Mouse (Mus musculus) neural tube, embryonic 14.5 days (tissue): ENCODE measurements around the gene Ncapd2. TPM values are rescaled to one million over a fixed set of nuclear protein-coding genes. Genes with fewer than 3 reads are reported as not detected.

Source experiments
- ATAC-seq: fragments of 200-750 bp; cut with Nextera tagmentation; 2 replicates; pipeline ENCODE4 v1.8.0; 2017; ENCODE audit warnings: low read depth, mild to moderate bottlenecking, moderate TSS enrichment, moderate library complexity
- H3K27ac ChIP-seq: fragments of 300-500 bp; sonication (generic); 2 replicates; pipeline ENCODE4 v1.5.1; 2014; ENCODE audit warnings: low read depth, mild to moderate bottlenecking, control low read depth, low read length, moderate library complexity, mixed read lengths
- H3K27me3 ChIP-seq: fragments of 300-500 bp; sonication (generic); 2 replicates; pipeline ENCODE4 v1.6.1; 2014; ENCODE audit warnings: low read length; ENCODE audit not compliant: control insufficient read depth, insufficient read depth
- H3K36me3 ChIP-seq: fragments of 300-500 bp; sonication (generic); 2 replicates; pipeline ENCODE4 v1.6.1; 2014; ENCODE audit warnings: low read length, mixed read lengths; ENCODE audit not compliant: control insufficient read depth, insufficient read depth
- H3K4me1 ChIP-seq: fragments of 300-500 bp; sonication (generic); 2 replicates; pipeline ENCODE4 v1.6.1; 2014; ENCODE audit warnings: low read length; ENCODE audit not compliant: control insufficient read depth, insufficient read depth
- H3K4me2 ChIP-seq: fragments of 300-500 bp; sonication (generic); 2 replicates; pipeline ENCODE4 v1.6.1; 2014; ENCODE audit warnings: mild to moderate bottlenecking, low read depth, low read length, control low read depth
- H3K4me3 ChIP-seq: fragments of 300-500 bp; sonication (generic); 2 replicates; pipeline ENCODE4 v1.5.1; 2014; ENCODE audit warnings: low read depth, low read length, control low read depth, mixed read lengths
- H3K9ac ChIP-seq: fragments of 300-500 bp; sonication (generic); replicated peaks from 2 replicates; pipeline ENCODE4 v1.6.1; 2014; ENCODE audit warnings: low read depth, mild to moderate bottlenecking, control low read depth, low read length, mixed read lengths
- H3K9me3 ChIP-seq: fragments of 300-500 bp; sonication (generic); 2 replicates; pipeline ENCODE4 v1.6.1; 2016; ENCODE audit warnings: low read length; ENCODE audit not compliant: control insufficient read depth
- WGBS: fragments of 180-500 bp; shearing (Covaris S2); extraction: QIAGEN DNeasy Blood & Tissue Kit; methylation state at CpG from one replicate; pipeline ENCODE4 v1.1.7; 2014; 5-methylcytosine and 5-hydroxymethylcytosine counted together
- polyA plus RNA-seq: library from polyadenylated mRNA; unstranded; fragments of >200 nt; fragmentation: Nextera tagmentation; extraction: Ambion mirVana; gene quantifications from 2 replicates; pipeline ENCODE4 v1.2.1, GENCODE M21; 2014

Ncapd2 gene
- polyA plus RNA-seq, 1 experiment from 2014 or later, result 22.6 TPM

- H3K9me3 ChIP-seq, result no peaks in the 10 kb centered on the region
- H3K9ac ChIP-seq, result no peak overlapping the region
- WGBS, result 97% methylated on average over 7 of the region's 7 CpGs
- no peak overlapping the region for H3K4me3 ChIP-seq
- H3K36me3 ChIP-seq, result peaks cover 63% of the 10 kb centered on the region
- H3K4me1 ChIP-seq, result no peaks in the 10 kb centered on the region; the same call in 1 of the 2 replicates
- no peak overlapping the region for H3K27ac ChIP-seq
- H3K4me2 ChIP-seq, result no peak overlapping the region
- H3K27me3 ChIP-seq, result no peaks in the 10 kb centered on the region
- no peak for ATAC-seq
Observed at GRCm38 (mm10) chr6:125139747-125140146, 51.8 kb downstream of the Ncapd2 start.

- ATAC-seq, result no peak
- peaks cover 5% of the 10 kb centered on the region; the same call in 1 of the 2 replicates for H3K4me1 ChIP-seq
- whole genome bisulfite sequencing, result 85% methylated on average over 19 of the region's 19 CpGs
- H3K4me3 ChIP-seq, result no peak overlapping the region
- no peak overlapping the region for H3K27ac ChIP-seq
- H3K4me2 ChIP-seq, result no peak overlapping the region
- H3K36me3 ChIP-seq, result peaks cover 66% of the 10 kb centered on the region
- H3K27me3 ChIP-seq, result no peaks in the 10 kb centered on the region
- H3K9ac ChIP-seq, result no peak overlapping the region
- H3K9me3 ChIP-seq, result no peaks in the 10 kb centered on the region
Observed at GRCm38 (mm10) chr6:125137002-125137671, 54.4 kb downstream of the Ncapd2 start.

GRCm38 (mm10) chr6:125132470-125132869 is 59.0 kb downstream of the Ncapd2 start:
- no peak overlapping the region for H3K27ac ChIP-seq
- peaks cover 60% of the 10 kb centered on the region for H3K36me3 ChIP-seq
- no peaks in the 10 kb centered on the region for H3K27me3 ChIP-seq
- peaks cover 5% of the 10 kb centered on the region; the same call in 1 of the 2 replicates for H3K4me1 ChIP-seq
- no peaks in the 10 kb centered on the region for H3K9me3 ChIP-seq
- H3K4me3 ChIP-seq, result peak overlapping the region; percentile 78
- H3K4me2 ChIP-seq, result peak overlapping the region; percentile 77
- WGBS, result 8% methylated on average over 11 of the region's 11 CpGs
- peak overlapping the region; percentile 60 for H3K9ac ChIP-seq
- ATAC-seq, result no peak

GRCm38 (mm10) chr6:125131302-125132156 is 60.0 kb downstream of the Ncapd2 start, which contains the start of gene Nop2:
TSS of gene Nop2 (plus strand) at chr6:125131909.
- WGBS, result under 1% methylated on average over 56 of the region's 66 CpGs
- peak; percentile 95 for ATAC-seq

GRCm38 (mm10) chr6:125129710-125130402 is 61.6 kb downstream of the Ncapd2 start:
- WGBS, result 87% methylated on average over 20 of the region's 20 CpGs
- Histone ChIP-seq H3K9me3 (no peaks in the 10 kb centered on the region), H3K27me3 (no peaks in the 10 kb centered on the region), H3K4me2 (no peak overlapping the region), H3K4me1 (peaks cover 5% of the 10 kb centered on the region; the same call in 1 of the 2 replicates), H3K9ac (0 out of 2 replicates have a peak overlapping the region, but pooled peaks have one; percentile 11), H3K36me3 (peaks cover 57% of the 10 kb centered on the region), H3K4me3 (no peak overlapping the region), H3K27ac (no peak overlapping the region)
- no peak for ATAC-seq

More at GRCm38 (mm10) chr6:125131302-125132156, 60.0 kb downstream of the Ncapd2 start, which contains the start of gene Nop2:
- Histone ChIP-seq H3K4me2 (peak within 1 kb of the TSS; percentile 77), H3K27ac (peak within 1 kb of the TSS; percentile 62), H3K27me3 (no peaks in the 10 kb centered on the region), H3K4me1 (peaks cover 5% of the 10 kb centered on the region; the same call in 1 of the 2 replicates), H3K4me3 (peak within 1 kb of the TSS; percentile 78), H3K9me3 (no peaks in the 10 kb centered on the region), H3K36me3 (peaks cover 56% of the 10 kb centered on the region), H3K9ac (peak within 1 kb of the TSS; percentile 60)

GRCm38 (mm10) chr6:125128724-125129123 is 62.8 kb downstream of the Ncapd2 start:
- Histone ChIP-seq H3K4me1 (peaks cover 5% of the 10 kb centered on the region; the same call in 1 of the 2 replicates), H3K36me3 (peaks cover 59% of the 10 kb centered on the region), H3K4me3 (no peak overlapping the region), H3K27ac (no peak overlapping the region), H3K9ac (no peak overlapping the region), H3K27me3 (no peaks in the 10 kb centered on the region), H3K4me2 (no peak overlapping the region), H3K9me3 (no peaks in the 10 kb centered on the region)
- 94% methylated on average over 12 of the region's 12 CpGs for WGBS
- ATAC-seq, result no peak

GRCm38 (mm10) chr6:125119387-125119786 is 72.1 kb downstream of the Ncapd2 start:
- H3K4me1 ChIP-seq, result no peaks in the 10 kb centered on the region
- WGBS, result 94% methylated on average over 8 of the region's 8 CpGs
- H3K27me3 ChIP-seq, result no peaks in the 10 kb centered on the region
- H3K9ac ChIP-seq, result no peak overlapping the region
- H3K36me3 ChIP-seq, result peaks cover 92% of the 10 kb centered on the region
- no peak overlapping the region for H3K4me2 ChIP-seq
- H3K9me3 ChIP-seq, result no peaks in the 10 kb centered on the region
- ATAC-seq, result no peak
- H3K4me3 ChIP-seq, result no peak overlapping the region
- H3K27ac ChIP-seq, result no peak overlapping the region
